Mouse (Mus musculus) v-Abl transformed pro-B cells (cell line): ENCODE measurements around the gene Eed.

Source experiments
- in situ Hi-C, 2 experiments: fragments of 400-800 bp; cut with MboI; formaldehyde crosslinking; loops; one replicate each; pipeline ENCODE4 v1.15.1; 2025; ENCODE audit not compliant: unreplicated experiment in 2 of 2

The Eed gene

GRCm38 (mm10) chr7:89993091-89993490 lies 12.3 kb upstream of the Eed start:
- in situ Hi-C loops = loop anchor here (10.0 to 25.0 kb wide), 5 partner anchors 432 to 1444 kb away; partner anchors contain the start of genes Ccdc89 (in 2 of the 2) and Crebzf (in 1 of the 2)

GRCm38 (mm10) chr7:89984421-89984820 lies 3.6 kb upstream of the Eed start:
- in situ Hi-C loops = loop anchor here (25.0 kb wide), 3 partner anchors 453 to 1453 kb away; partner anchors contain the start of genes Ccdc89 (in 1 of the 2) and Crebzf (in 1 of the 2)

- in situ Hi-C loops = loop anchor here (25.0 kb wide), 3 partner anchors 454 to 1454 kb away; partner anchors contain the start of genes Ccdc89 (in 1 of the 2) and Crebzf (in 1 of the 2)
These were observed 2.7 kb upstream of the Eed start for GRCm38 (mm10) chr7:89983441-89983840.

GRCm38 (mm10) chr7:89981557-89981956 lies 774 bp upstream of the Eed start:
- in situ Hi-C loops = loop anchor here (25.0 kb wide), 3 partner anchors 456 to 1456 kb away; partner anchors contain the start of genes Ccdc89 (in 1 of the 2) and Crebzf (in 1 of the 2)

- in situ Hi-C loops = loop anchor here (25.0 kb wide), 3 partner anchors 457 to 1457 kb away; partner anchors contain the start of genes Ccdc89 (in 1 of the 2) and Crebzf (in 1 of the 2)
These were observed 674 bp downstream of the Eed start for GRCm38 (mm10) chr7:89980133-89980484.

- in situ Hi-C loops = loop anchor here (25.0 kb wide), 3 partner anchors 458 to 1458 kb away; partner anchors contain the start of genes Ccdc89 (in 1 of the 2) and Crebzf (in 1 of the 2)
These were observed 1.2 kb downstream of the Eed start for GRCm38 (mm10) chr7:89979432-89980130.

GRCm38 (mm10) chr7:89976796-89977195 lies 4.0 kb downstream of the Eed start:
- in situ Hi-C loops = loop anchor here (25.0 kb wide), 3 partner anchors 461 to 1461 kb away; partner anchors contain the start of genes Ccdc89 (in 1 of the 2) and Crebzf (in 1 of the 2)

GRCm38 (mm10) chr7:89975571-89975970 lies 5.2 kb downstream of the Eed start:
- in situ Hi-C loops = loop anchor here (25.0 kb wide), 3 partner anchors 462 to 1462 kb away; partner anchors contain the start of genes Ccdc89 (in 1 of the 2) and Crebzf (in 1 of the 2)

- in situ Hi-C loops = no loop called here
These were observed 13.5 kb downstream of the Eed start for GRCm38 (mm10) chr7:89967235-89967634.

GRCm38 (mm10) chr7:89966771-89967170 lies 14.0 kb downstream of the Eed start:
- in situ Hi-C loops = no loop called here

- in situ Hi-C loops = no loop called here
These were observed 17.6 kb downstream of the Eed start for GRCm38 (mm10) chr7:89963135-89963534.

- in situ Hi-C loops = loop anchor here in 1 of 2 experiments (5.0 kb wide), 1 partner anchor 50 kb away; no protein-coding TSS in a partner anchor
These were observed 23.5 kb downstream of the Eed start for GRCm38 (mm10) chr7:89957300-89957699.

GRCm38 (mm10) chr7:89954261-89954660 lies 26.5 kb downstream of the Eed start:
- in situ Hi-C loops = no loop called here

- in situ Hi-C loops = no loop called here
These were observed 31.4 kb downstream of the Eed start for GRCm38 (mm10) chr7:89949403-89949802.

GRCm38 (mm10) chr7:89948026-89948425 lies 32.8 kb downstream of the Eed start:
- in situ Hi-C loops = no loop called here

- in situ Hi-C loops = no loop called here
These were observed 40.0 kb downstream of the Eed start, which contains the start of gene Hikeshi for GRCm38 (mm10) chr7:89940571-89941463. Hikeshi (minus strand) TSS chr7:89941204.

GRCm38 (mm10) chr7:89939497-89940353 lies 41.1 kb downstream of the Eed start:
- in situ Hi-C loops = no loop called here

GRCm38 (mm10) chr7:89923441-89924180 lies 57.2 kb downstream of the Eed start:
- in situ Hi-C loops = loop anchor here in 1 of 2 experiments (25.0 kb wide), 2 partner anchors 836 to 1514 kb away; no protein-coding TSS in a partner anchor

- in situ Hi-C loops = loop anchor here in 1 of 2 experiments (25.0 kb wide), 2 partner anchors 830 to 1520 kb away; no protein-coding TSS in a partner anchor
These were observed 63.0 kb downstream of the Eed start for GRCm38 (mm10) chr7:89917776-89918175.
